Mouse (Mus musculus): Measurements from ENCODE around the gene Zc3h7a. TPM values are rescaled to one million over a fixed set of nuclear protein-coding genes. Genes with fewer than 3 reads are reported as not detected.

Gene Zc3h7a
- polyA plus RNA-seq, 2 experiments, result 26.2 to 52.6 TPM

GRCm38 (mm10) chr16:11190150-11190549 lies 14.0 kb upstream of the Zc3h7a start:
- Histone ChIP-seq H3K27me3 (ENCODE audit: control insufficient read depth, insufficient read depth, low read length) (no peaks in the 10 kb centered on the region), H3K4me1 (replicated peaks; ENCODE audit: control insufficient read depth in 2 of 2, insufficient read depth in 2 of 2, low read length in 1 of 2) (no peaks in the 10 kb centered on the region), H3K36me3 (replicated peaks; ENCODE audit: control insufficient read depth, insufficient read depth, low read depth) (peaks cover 28% of the 10 kb centered on the region), H3K4me3 (ENCODE audit: insufficient read depth in 1 of 2, low read depth in 2 of 2, low read length in 2 of 2) (no peak overlapping the region), H3K27ac (no peak overlapping the region), H3K9ac (replicated peaks) (no peak overlapping the region), H3K9me3 (ENCODE audit: control insufficient read depth, low read length) (no peaks in the 10 kb centered on the region), H3K4me2 (ENCODE audit: low read depth) (no peak overlapping the region)
- WGBS (ENCODE audit: insufficient replicate concordance), result 72% methylated on average over 7 of the region's 7 CpGs
- ATAC-seq (ENCODE audit: insufficient read depth) (no peak), DNase-seq (ENCODE audit: low read depth in 3 of 3, low spot score in 3 of 3) (no peak)
- TF ChIP-seq EP300 (IDR thresholded peaks at IDR 0.05; ENCODE audit: low read depth) (no peak), CTCF (IDR thresholded peaks at IDR 0.05; ENCODE audit: low read depth) (no peak)

- Histone ChIP-seq H3K4me1 (replicated peaks; ENCODE audit: control insufficient read depth in 2 of 2, insufficient read depth in 2 of 2, low read length in 1 of 2) (peaks cover 10 to 11% of the 10 kb centered on the region in 2 experiments), H3K9me3 (ENCODE audit: control insufficient read depth, low read length) (no peaks in the 10 kb centered on the region), H3K27ac (no peak overlapping the region), H3K9ac (replicated peaks) (no peak overlapping the region), H3K36me3 (replicated peaks; ENCODE audit: control insufficient read depth, insufficient read depth, low read depth) (no peaks in the 10 kb centered on the region), H3K4me3 (ENCODE audit: insufficient read depth in 1 of 2, low read depth in 2 of 2, low read length in 2 of 2) (no peak overlapping the region), H3K27me3 (ENCODE audit: control insufficient read depth, insufficient read depth, low read length) (no peaks in the 10 kb centered on the region; the same call in 1 of the 2 replicates), H3K4me2 (ENCODE audit: low read depth) (peak overlapping the region; percentile 93)
- DNase-seq (ENCODE audit: low read depth in 3 of 3, low spot score in 3 of 3) (no peak), ATAC-seq (ENCODE audit: insufficient read depth) (no peak)
- TF ChIP-seq EP300 (IDR thresholded peaks at IDR 0.05; ENCODE audit: low read depth) (no peak), CTCF (IDR thresholded peaks at IDR 0.05; ENCODE audit: low read depth) (no peak)
- 65% methylated on average over 2 of the region's 2 CpGs for whole genome bisulfite sequencing (ENCODE audit: insufficient replicate concordance)
Observed at GRCm38 (mm10) chr16:11177404-11177803, 1.2 kb upstream of the Zc3h7a start.

GRCm38 (mm10) chr16:11176884-11177244 lies 671 bp upstream of the Zc3h7a start:
- Histone ChIP-seq H3K4me3 (ENCODE audit: insufficient read depth in 1 of 2, low read depth in 2 of 2, low read length in 2 of 2) (peak overlapping the region; percentile 77 to 99), H3K27ac (peak overlapping the region; percentile 78), H3K9me3 (ENCODE audit: control insufficient read depth, low read length) (no peaks in the 10 kb centered on the region), H3K9ac (replicated peaks) (peak overlapping the region; percentile 97), H3K36me3 (replicated peaks; ENCODE audit: control insufficient read depth, insufficient read depth, low read depth) (no peaks in the 10 kb centered on the region), H3K4me2 (ENCODE audit: low read depth) (peak overlapping the region; percentile 93), H3K4me1 (replicated peaks; ENCODE audit: control insufficient read depth in 2 of 2, insufficient read depth in 2 of 2, low read length in 1 of 2) (peaks cover 10 to 15% of the 10 kb centered on the region in 2 experiments), H3K27me3 (ENCODE audit: control insufficient read depth, insufficient read depth, low read length) (no peaks in the 10 kb centered on the region; the same call in 1 of the 2 replicates)
- DNase-seq (ENCODE audit: low read depth in 3 of 3, low spot score in 3 of 3) (no peak), ATAC-seq (ENCODE audit: insufficient read depth) (no peak)
- no peak for TF ChIP-seq EP300 (IDR thresholded peaks at IDR 0.05; ENCODE audit: low read depth)
- TF ChIP-seq CTCF (IDR thresholded peaks at IDR 0.05; ENCODE audit: low read depth), result no peak
- 4% methylated on average over 4 of the region's 4 CpGs for WGBS (ENCODE audit: insufficient replicate concordance)

DNA sequence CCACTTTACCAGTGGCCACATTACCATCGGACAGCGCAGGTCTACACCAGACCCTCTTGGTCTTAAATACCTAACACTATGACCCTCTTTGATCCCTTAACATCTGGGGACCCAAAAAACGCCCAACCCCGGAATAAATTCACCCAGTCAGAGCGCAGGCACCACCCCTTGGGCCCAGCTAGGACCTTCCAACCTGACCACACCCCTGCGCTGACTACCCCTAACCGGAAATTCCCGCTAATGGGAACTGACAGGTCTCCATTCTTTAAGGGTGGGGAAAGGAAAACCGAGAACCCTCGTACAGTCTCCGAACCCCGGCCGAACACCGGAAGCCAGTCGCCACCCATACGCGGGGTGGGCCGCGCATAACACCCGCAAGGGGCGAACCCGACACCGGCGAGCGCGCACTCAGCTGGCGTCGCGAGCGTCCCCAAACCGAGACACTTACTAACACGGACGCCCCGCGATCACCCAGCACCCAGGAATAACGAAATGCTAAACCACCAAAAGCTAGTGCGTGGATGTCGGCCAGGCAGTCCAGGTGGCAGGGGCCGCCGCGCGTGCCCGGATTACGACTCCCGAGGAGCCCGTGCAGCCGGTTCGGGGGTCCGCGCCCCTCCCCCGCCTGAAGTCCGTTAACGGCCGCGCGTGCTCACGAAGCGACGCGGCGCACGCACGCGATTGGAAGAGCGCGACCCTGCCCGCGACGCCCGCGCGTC lies 545 bp downstream of the Zc3h7a start:
- TF ChIP-seq EP300 (IDR thresholded peaks at IDR 0.05; ENCODE audit: low read depth), result no peak
- TF ChIP-seq CTCF (IDR thresholded peaks at IDR 0.05; ENCODE audit: low read depth), result peak; percentile 34; the same call in 1 of the 2 replicates
- no peaks in the 10 kb centered on the region for H3K9me3 ChIP-seq (ENCODE audit: control insufficient read depth, low read length)
- H3K4me2 ChIP-seq (ENCODE audit: low read depth), result peak overlapping the region; percentile 93
- H3K36me3 ChIP-seq (replicated peaks; ENCODE audit: control insufficient read depth, insufficient read depth, low read depth), result no peaks in the 10 kb centered on the region
- DNase-seq (ENCODE audit: low read depth in 3 of 3, low spot score in 3 of 3) (peak; percentile 59 to 73 (median 67)), ATAC-seq (ENCODE audit: insufficient read depth) (peak; percentile 64)
- under 1% methylated on average over 72 of the region's 72 CpGs for WGBS (ENCODE audit: insufficient replicate concordance)
- H3K4me3 ChIP-seq (ENCODE audit: insufficient read depth in 1 of 2, low read depth in 2 of 2, low read length in 2 of 2), result peak overlapping the region; percentile 77 to 99
- peak overlapping the region; percentile 97 for H3K9ac ChIP-seq (replicated peaks)
- peak overlapping the region; percentile 75 for H3K27ac ChIP-seq
- no peaks in the 10 kb centered on the region for H3K27me3 ChIP-seq (ENCODE audit: control insufficient read depth, insufficient read depth, low read length)
- H3K4me1 ChIP-seq (replicated peaks; ENCODE audit: control insufficient read depth in 2 of 2, insufficient read depth in 2 of 2, low read length in 1 of 2), result peaks cover 10 to 20% of the 10 kb centered on the region in 2 experiments

- whole genome bisulfite sequencing (ENCODE audit: insufficient replicate concordance), result 4% methylated on average over 9 of the region's 9 CpGs
- H3K36me3 ChIP-seq (replicated peaks; ENCODE audit: control insufficient read depth, insufficient read depth, low read depth), result no peaks in the 10 kb centered on the region
- H3K4me3 ChIP-seq (ENCODE audit: insufficient read depth in 1 of 2, low read depth in 2 of 2, low read length in 2 of 2), result peak overlapping the region; percentile 77 to 99
- H3K9me3 ChIP-seq (ENCODE audit: control insufficient read depth, low read length), result no peaks in the 10 kb centered on the region
- H3K4me2 ChIP-seq (ENCODE audit: low read depth), result peak overlapping the region; percentile 93
- no peak for ATAC-seq (ENCODE audit: insufficient read depth)
- H3K9ac ChIP-seq (replicated peaks), result peak overlapping the region; percentile 97
- peak in 1 of 3 experiments; percentile 11 for DNase-seq (ENCODE audit: low read depth in 3 of 3, low spot score in 3 of 3)
- peaks cover 10 to 20% of the 10 kb centered on the region in 2 experiments for H3K4me1 ChIP-seq (replicated peaks; ENCODE audit: control insufficient read depth in 2 of 2, insufficient read depth in 2 of 2, low read length in 1 of 2)
- no peak for TF ChIP-seq EP300 (IDR thresholded peaks at IDR 0.05; ENCODE audit: low read depth)
- no peak for TF ChIP-seq CTCF (IDR thresholded peaks at IDR 0.05; ENCODE audit: low read depth)
- no peaks in the 10 kb centered on the region for H3K27me3 ChIP-seq (ENCODE audit: control insufficient read depth, insufficient read depth, low read length)
- H3K27ac ChIP-seq, result peak overlapping the region; percentile 75
Observed at GRCm38 (mm10) chr16:11175100-11175488, 1.1 kb downstream of the Zc3h7a start.
